25 mouse cellular contexts compared by ENCODE assay signal in the genomic region with DNA sequence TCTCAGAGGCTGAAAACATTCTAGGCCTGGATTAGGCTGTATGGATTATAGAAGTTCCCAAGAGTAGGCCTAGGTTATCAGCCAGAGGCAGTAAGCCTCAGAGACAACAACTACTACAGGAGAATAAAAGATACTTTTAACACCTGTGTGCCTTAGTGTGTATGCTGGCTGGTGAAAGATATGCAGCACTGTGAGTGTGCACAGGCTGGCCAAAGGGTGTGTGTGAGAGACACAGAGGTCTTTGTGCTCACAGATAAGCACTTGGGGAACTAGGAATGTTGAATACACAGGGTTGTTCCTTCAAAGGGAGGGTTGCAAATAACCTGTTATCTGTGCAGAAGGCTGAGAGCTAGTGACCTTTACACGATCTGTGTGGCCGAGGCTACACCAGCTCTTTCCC.
DNase-seq lines count a peak whose midpoint lies in the region; ATAC-seq and TF ChIP-seq lines count a peak whose summit lies in the region.
"Had no signal": no experiment of that assay in that cellular context is flagged by ENCODE, and none has a peak within 500 bp of the region (broad histone marks: within the 10 kb centered on the region; RNA-seq: fewer than 3 reads in every experiment).

No protein-coding gene starts in this region.

- TF ChIP-seq CTCF in MEL (IDR thresholded peaks at IDR 0.05 in 2 of 3, conservative IDR thresholded peaks at IDR 0.05 in 1 of 3; ENCODE audit: control insufficient read depth in 1 of 3, insufficient read depth in 1 of 3, low read depth in 2 of 3, low read length in 3 of 3, poor library complexity in 1 of 3, severe bottlenecking in 1 of 3) = no peak
- TF ChIP-seq CTCF in intestine, postnatal 0 days (IDR thresholded peaks at IDR 0.05; ENCODE audit: low read depth) = no peak
- no peak for TF ChIP-seq CTCF in liver, embryonic 14.5 days (IDR thresholded peaks at IDR 0.05; ENCODE audit: low read depth)
- no peak for TF ChIP-seq CTCF in small intestine, adult 2 months (IDR thresholded peaks at IDR 0.05; ENCODE audit: extremely low read depth, insufficient read length, insufficient replicate concordance, low read depth, low read length)

- H3K27me3 ChIP-seq in MEL (ENCODE audit: control insufficient read depth in 1 of 2, insufficient read depth in 2 of 2, low read length in 2 of 2) = no peaks in the 10 kb centered on the region
- no peaks in the 10 kb centered on the region for H3K27me3 ChIP-seq in intestine, postnatal 0 days (replicated peaks; ENCODE audit: control insufficient read depth, insufficient read depth, low read length)
- H3K27me3 ChIP-seq in liver, embryonic 14.5 days (ENCODE audit: control insufficient read depth, insufficient read depth, low read length) = no peaks in the 10 kb centered on the region
- no peaks in the 10 kb centered on the region for H3K27me3 ChIP-seq in small intestine, adult 2 months (ENCODE audit: control insufficient read depth, insufficient read depth, low read length)
- H3K27me3 ChIP-seq in midbrain, embryonic 11.5 days (ENCODE audit: control insufficient read depth, insufficient read depth, low read length) = no peaks in the 10 kb centered on the region
- H3K27me3 ChIP-seq: embryonic facial prominence, embryonic 12.5 days; forebrain, embryonic 12.5 days; heart, embryonic 12.5 days; hindbrain, embryonic 12.5 days; megakaryocyte, embryonic 14.5 days; Patski had no signal

- no peak overlapping the region for H3K27ac ChIP-seq in MEL (ENCODE audit: control insufficient read depth, low read depth, low read length)
- peak overlapping the region; percentile 51; the same call in 1 of the 2 replicates for H3K27ac ChIP-seq in intestine, postnatal 0 days (ENCODE audit: low read depth, low read length)
- no peak overlapping the region for H3K27ac ChIP-seq in liver, embryonic 14.5 days
- peak overlapping the region; percentile 53 for H3K27ac ChIP-seq in small intestine, adult 2 months (ENCODE audit: insufficient read depth, low read depth, low read length)
- H3K27ac ChIP-seq in midbrain, embryonic 11.5 days (ENCODE audit: low read depth, low read length) = no peak overlapping the region
- H3K27ac ChIP-seq: embryonic facial prominence, embryonic 12.5 days; forebrain, embryonic 12.5 days; hindbrain, embryonic 12.5 days had no signal

- ATAC-seq in intestine, postnatal 0 days = peak; percentile 78
- ATAC-seq in liver, embryonic 14.5 days (ENCODE audit: insufficient read depth) = peak; percentile 81
- no peak for ATAC-seq in midbrain, embryonic 11.5 days (ENCODE audit: low FRiP score)
- ATAC-seq: midbrain, embryonic 16.5 days; Patski had no signal

- H3K9me3 ChIP-seq in MEL (replicated peaks; ENCODE audit: insufficient read depth, low read length) = no peaks in the 10 kb centered on the region
- H3K9me3 ChIP-seq in intestine, postnatal 0 days (ENCODE audit: control insufficient read depth) = no peaks in the 10 kb centered on the region
- no peaks in the 10 kb centered on the region for H3K9me3 ChIP-seq in liver, embryonic 14.5 days (ENCODE audit: control insufficient read depth, low read length)
- no peaks in the 10 kb centered on the region for H3K9me3 ChIP-seq in midbrain, embryonic 11.5 days (ENCODE audit: control insufficient read depth, low read length)
- H3K9me3 ChIP-seq: embryonic facial prominence, embryonic 12.5 days; forebrain, embryonic 12.5 days; heart, embryonic 12.5 days; hindbrain, embryonic 12.5 days; megakaryocyte, embryonic 14.5 days had no signal

- 34% methylated on average over 2 of the region's 2 CpGs for WGBS in intestine, postnatal 0 days
- WGBS in liver, embryonic 14.5 days (ENCODE audit: insufficient replicate concordance) = 8% methylated on average over 2 of the region's 2 CpGs
- WGBS in small intestine, adult 2 months = 27% methylated on average over 2 of the region's 2 CpGs
- 93% methylated on average over 2 of the region's 2 CpGs for WGBS in midbrain, embryonic 11.5 days

- no peak overlapping the region for H3K4me3 ChIP-seq in MEL (ENCODE audit: control insufficient read depth in 1 of 2, insufficient read depth in 1 of 2, low read depth in 2 of 2, low read length in 2 of 2)
- H3K4me3 ChIP-seq in intestine, postnatal 0 days (ENCODE audit: low read depth, low read length) = no peak overlapping the region
- no peak overlapping the region for H3K4me3 ChIP-seq in liver, embryonic 14.5 days (ENCODE audit: insufficient read depth in 1 of 2, low read depth in 2 of 2, low read length in 2 of 2)
- H3K4me3 ChIP-seq in small intestine, adult 2 months (ENCODE audit: low read depth, low read length) = no peak overlapping the region
- H3K4me3 ChIP-seq in midbrain, embryonic 11.5 days (ENCODE audit: low read depth, low read length) = no peak overlapping the region
- H3K4me3 ChIP-seq: embryonic facial prominence, embryonic 12.5 days; erythroblast, embryonic 14.5 days; forebrain, embryonic 12.5 days; heart, embryonic 12.5 days; hindbrain, embryonic 12.5 days; megakaryocyte, embryonic 14.5 days had no signal

- peak; percentile 7 to 31; a peak in 1 of 4 replicates for TF ChIP-seq EP300 in MEL (IDR thresholded peaks at IDR 0.05; ENCODE audit: low read depth in 1 of 2, low read length in 2 of 2)
- TF ChIP-seq EP300 in liver, embryonic 14.5 days (IDR thresholded peaks at IDR 0.05; ENCODE audit: low read depth) = peak; percentile 63

- TF ChIP-seq POLR2A in MEL (IDR thresholded peaks at IDR 0.05; ENCODE audit: control insufficient read depth in 1 of 2, insufficient read depth in 1 of 2, low read depth in 1 of 2, low read length in 2 of 2, poor library complexity in 1 of 2) = no peak
- TF ChIP-seq POLR2A in small intestine, adult 2 months (IDR thresholded peaks at IDR 0.05; ENCODE audit: low read depth, low read length) = no peak

- TF ChIP-seq RAD21 in MEL (IDR thresholded peaks at IDR 0.05; ENCODE audit: low read depth, low read length) = no peak

- no peak overlapping the region for H3K4me2 ChIP-seq in intestine, postnatal 0 days (replicated peaks; ENCODE audit: low read depth)
- H3K4me2 ChIP-seq in liver, embryonic 14.5 days (ENCODE audit: low read depth) = no peak overlapping the region
- H3K4me2 ChIP-seq in midbrain, embryonic 11.5 days = no peak overlapping the region
- H3K4me2 ChIP-seq: embryonic facial prominence, embryonic 12.5 days; forebrain, embryonic 12.5 days; heart, embryonic 12.5 days; hindbrain, embryonic 12.5 days; lung, embryonic 14.5 days had no signal

- no peak overlapping the region for H3K9ac ChIP-seq in MEL (ENCODE audit: control insufficient read depth, low read depth, low read length, poor library complexity, severe bottlenecking)
- no peak overlapping the region for H3K9ac ChIP-seq in intestine, postnatal 0 days (ENCODE audit: low read depth, low read length)
- no peak overlapping the region for H3K9ac ChIP-seq in liver, embryonic 14.5 days (replicated peaks)
- no peak overlapping the region for H3K9ac ChIP-seq in midbrain, embryonic 11.5 days (ENCODE audit: low read length)
- H3K9ac ChIP-seq: embryonic facial prominence, embryonic 12.5 days; forebrain, embryonic 12.5 days; heart, embryonic 12.5 days; hindbrain, embryonic 12.5 days; lung, embryonic 14.5 days had no signal

- H3K4me1 ChIP-seq in MEL (ENCODE audit: control insufficient read depth in 1 of 2, insufficient read depth in 2 of 2, low read length in 2 of 2) = peaks cover 0 to 7% of the 10 kb centered on the region in 2 experiments; a peak in 2 of 4 replicates
- no peaks in the 10 kb centered on the region for H3K4me1 ChIP-seq in intestine, postnatal 0 days (replicated peaks; ENCODE audit: control insufficient read depth, insufficient read depth, low read length)
- peaks cover 3 to 9% of the 10 kb centered on the region in 2 experiments; a peak in 3 of 4 replicates for H3K4me1 ChIP-seq in liver, embryonic 14.5 days (replicated peaks; ENCODE audit: control insufficient read depth in 2 of 2, insufficient read depth in 2 of 2, low read length in 1 of 2)
- H3K4me1 ChIP-seq in small intestine, adult 2 months (ENCODE audit: control insufficient read depth, insufficient read depth, insufficient read length, low read length) = no peaks in the 10 kb centered on the region; the same call in 1 of the 2 replicates
- no peaks in the 10 kb centered on the region for H3K4me1 ChIP-seq in midbrain, embryonic 11.5 days (ENCODE audit: control insufficient read depth, insufficient read depth, low read length)
- H3K4me1 ChIP-seq: embryonic facial prominence, embryonic 12.5 days; forebrain, embryonic 12.5 days; heart, embryonic 12.5 days; hindbrain, embryonic 12.5 days had no signal

- H3K79me2 ChIP-seq in MEL (ENCODE audit: control insufficient read depth, insufficient read depth, low read length, poor library complexity) = no peaks in the 10 kb centered on the region

- peak; percentile 36 for DNase-seq in MEL (ENCODE audit: low read depth, low spot score)
- peak in 2 of 3 experiments; percentile 17 to 18 for DNase-seq in liver, embryonic 14.5 days (ENCODE audit: low read depth in 3 of 3, low spot score in 3 of 3)
- no peak for DNase-seq in ovary, postnatal 10 days (ENCODE audit: low spot score)
- no peak for DNase-seq in right cerebral cortex, postnatal 25 days
- DNase-seq in gastrocnemius, adult 8-10 months (ENCODE audit: low spot score in 2 of 2) = no peak
- no peak for DNase-seq in midbrain, embryonic 11.5 days (ENCODE audit: low spot score, missing footprints)
- DNase-seq: adrenal gland, postnatal 36 days; cerebellum, adult 11-12 months; cerebellum, postnatal 25 days; gastrocnemius, postnatal 10 days; heart, postnatal 10 days; kidney, adult 8-10 months; kidney, postnatal 10 days; lung, embryonic 14.5 days; thymus, postnatal 25 days had no signal

- peaks cover 3 to 7% of the 10 kb centered on the region in 2 experiments for H3K36me3 ChIP-seq in MEL (ENCODE audit: control insufficient read depth in 1 of 2, insufficient read depth in 2 of 2, low read length in 2 of 2)
- peaks cover 66% of the 10 kb centered on the region for H3K36me3 ChIP-seq in intestine, postnatal 0 days (ENCODE audit: control insufficient read depth, insufficient read depth)
- peaks cover 28% of the 10 kb centered on the region for H3K36me3 ChIP-seq in liver, embryonic 14.5 days (replicated peaks; ENCODE audit: control insufficient read depth, insufficient read depth, low read depth)
- H3K36me3 ChIP-seq in small intestine, adult 2 months (ENCODE audit: control insufficient read depth, insufficient read depth, low read length) = peaks cover 73% of the 10 kb centered on the region
- peaks cover 3% of the 10 kb centered on the region; the same call in 1 of the 2 replicates for H3K36me3 ChIP-seq in midbrain, embryonic 11.5 days (ENCODE audit: control insufficient read depth, insufficient read depth, low read length)

TF ChIP-seq in MEL, 35 proteins besides CTCF, POLR2A, EP300 and RAD21:
- TF ChIP-seq UBTF (IDR thresholded peaks at IDR 0.05; ENCODE audit: borderline replicate concordance, insufficient read depth, low read depth, low read length) (no peak), MXI1 (IDR thresholded peaks at IDR 0.05; ENCODE audit: low read depth, low read length) (no peak), GABPA (IDR thresholded peaks at IDR 0.05; ENCODE audit: low read depth, low read length) (no peak), TAL1 (IDR thresholded peaks at IDR 0.05; ENCODE audit: low read length) (peak; percentile 41; the same call in 1 of the 2 replicates), ZKSCAN1 (IDR thresholded peaks at IDR 0.05; ENCODE audit: low read depth, low read length) (no peak), CHD1 (IDR thresholded peaks at IDR 0.05; ENCODE audit: low read depth, low read length) (no peak)

Comparison
In these comparisons a context has a peak if more than half of its experiments do, and no peak if none do; other contexts are left out.
1. DNase-seq: peak in MEL (single experiment) and liver, embryonic 14.5 days (2 of 3); none in ovary, postnatal 10 days (single experiment), right cerebral cortex, postnatal 25 days (single experiment), gastrocnemius, adult 8-10 months (0 of 2) and midbrain, embryonic 11.5 days (single experiment).
2. H3K27ac ChIP-seq: peak in intestine, postnatal 0 days (single experiment) and small intestine, adult 2 months (single experiment); none in MEL (single experiment), liver, embryonic 14.5 days (single experiment) and midbrain, embryonic 11.5 days (single experiment).